Mouse (Mus musculus) embryonic facial prominence, embryonic 11.5 days (tissue): ENCODE results near the gene Sost. TPM values are rescaled to one million over a fixed set of nuclear protein-coding genes. Genes with fewer than 3 reads are reported as not detected.

Experiments used
- ATAC-seq: fragments of 200-750 bp; cut with Nextera tagmentation; replicated peaks from 2 replicates; pipeline ENCODE4 v1.8.0; 2017; ENCODE audit warnings: low read depth; ENCODE audit not compliant: insufficient number of reproducible peaks, low FRiP score, low TSS enrichment
- DNase-seq: peaks from one replicate; pipeline ENCODE4 v3.0.0-alpha.2; 2015; ENCODE audit warnings: low spot score
- H3K27ac ChIP-seq: fragments of 300-500 bp; sonication (generic); replicated peaks from 2 replicates; pipeline ENCODE4 v1.5.1; 2014; ENCODE audit warnings: mild to moderate bottlenecking, low read depth, low read length, control low read depth
- H3K27me3 ChIP-seq: fragments of 300-500 bp; sonication (generic); 2 replicates; pipeline ENCODE4 v1.6.1; 2014; ENCODE audit warnings: mild to moderate bottlenecking, low read length, moderate library complexity, mixed read lengths; ENCODE audit not compliant: control insufficient read depth, insufficient read depth
- H3K36me3 ChIP-seq: fragments of 300-500 bp; sonication (generic); replicated peaks from 2 replicates; pipeline ENCODE4 v1.6.1; 2014; ENCODE audit warnings: low read depth, mild to moderate bottlenecking, low read length, moderate library complexity, mixed read lengths; ENCODE audit not compliant: control insufficient read depth, insufficient read depth
- H3K4me1 ChIP-seq: fragments of 300-500 bp; sonication (generic); 2 replicates; pipeline ENCODE4 v1.6.1; 2014; ENCODE audit warnings: low read length, mixed read lengths; ENCODE audit not compliant: control insufficient read depth, insufficient read depth
- H3K4me2 ChIP-seq: fragments of 300-500 bp; sonication (generic); 2 replicates; pipeline ENCODE4 v1.6.1; 2014; ENCODE audit warnings: low read depth, mild to moderate bottlenecking, control low read depth, low read length, moderate library complexity
- H3K4me3 ChIP-seq: fragments of 300-500 bp; sonication (generic); 2 replicates; pipeline ENCODE4 v1.5.1; 2014; ENCODE audit warnings: low read depth, low read length, control low read depth
- H3K9ac ChIP-seq: fragments of 300-500 bp; sonication (generic); replicated peaks from 2 replicates; pipeline ENCODE4 v1.6.1; 2014; ENCODE audit warnings: mild to moderate bottlenecking, control low read depth, low read length
- H3K9me3 ChIP-seq: fragments of 300-500 bp; sonication (generic); replicated peaks from 2 replicates; pipeline ENCODE4 v1.6.1; 2016; ENCODE audit warnings: mild to moderate bottlenecking, low read length, inconsistent platforms, mixed read lengths; ENCODE audit not compliant: control insufficient read depth
- WGBS: fragments of 180-500 bp; shearing (Covaris S2); extraction: QIAGEN DNeasy Blood & Tissue Kit; methylation state at CpG from one replicate; pipeline ENCODE4 v1.1.7; 2014; 5-methylcytosine and 5-hydroxymethylcytosine counted together
- polyA plus RNA-seq: library from polyadenylated mRNA; unstranded; fragments of >200 nt; fragmentation: Nextera tagmentation; extraction: Ambion mirVana; gene quantifications from 2 replicates; pipeline ENCODE4 v1.2.1, GENCODE M21; 2014

The Sost gene
- polyA plus RNA-seq, 1 experiment from 2014 or later, result not detected

DNA sequence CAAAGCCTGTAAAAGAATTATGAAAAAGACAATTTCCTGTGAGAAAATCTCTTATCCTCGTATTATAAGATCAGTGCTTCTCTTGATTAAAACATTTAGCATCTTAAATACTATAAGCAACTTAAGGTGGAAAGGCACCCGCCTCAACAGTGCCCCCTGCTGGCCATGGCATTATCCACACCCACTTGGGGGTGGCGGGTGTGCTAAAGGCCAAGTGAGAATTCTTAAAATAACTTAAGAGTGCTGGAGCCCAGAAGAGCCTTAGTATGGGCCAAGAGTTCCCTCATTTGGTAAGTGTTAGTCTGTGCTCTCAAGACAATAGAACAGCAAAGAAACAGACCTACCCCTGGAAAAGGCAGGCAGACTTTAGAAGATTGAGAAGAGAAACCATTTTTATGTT is 4.6 kb upstream of the Sost start:
- no peak overlapping the region for H3K4me2 ChIP-seq
- WGBS, result 42% methylated on average over 3 of the region's 3 CpGs
- H3K4me1 ChIP-seq, result 0 out of 2 replicates have a peak, but pooled peaks cover 2% of the 10 kb centered on the region
- H3K27me3 ChIP-seq, result no peaks in the 10 kb centered on the region; the same call in 1 of the 2 replicates
- no peaks in the 10 kb centered on the region for H3K36me3 ChIP-seq
- H3K27ac ChIP-seq, result no peak overlapping the region
- DNase-seq (no peak), ATAC-seq (no peak)
- H3K9me3 ChIP-seq, result no peaks in the 10 kb centered on the region
- H3K9ac ChIP-seq, result no peak overlapping the region
- no peak overlapping the region for H3K4me3 ChIP-seq

DNA sequence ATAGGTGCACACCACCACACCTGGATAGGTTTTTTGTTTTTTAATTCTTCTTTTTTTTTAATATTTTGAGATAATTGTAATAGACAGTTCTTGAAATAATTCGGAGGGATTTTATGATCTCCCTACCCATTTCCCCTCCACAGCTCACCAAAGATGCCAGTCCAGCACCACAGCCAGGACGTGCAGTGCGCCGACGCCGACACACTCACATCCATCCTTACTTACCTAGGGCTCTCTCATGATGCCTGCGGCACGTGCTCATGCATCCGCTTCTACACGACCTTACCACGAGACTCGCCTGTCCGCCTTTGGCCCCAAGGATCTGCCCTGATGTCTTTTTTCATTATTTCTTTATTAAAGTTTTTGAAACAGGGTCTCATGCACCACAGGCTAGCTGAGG is 3.0 kb upstream of the Sost start:
- no peak for ATAC-seq
- peaks cover 12% of the 10 kb centered on the region for H3K27me3 ChIP-seq
- H3K4me3 ChIP-seq, result no peak overlapping the region
- no peaks in the 10 kb centered on the region for H3K36me3 ChIP-seq
- H3K9ac ChIP-seq, result no peak overlapping the region
- no peak overlapping the region for H3K27ac ChIP-seq
- H3K9me3 ChIP-seq, result no peaks in the 10 kb centered on the region
- H3K4me2 ChIP-seq, result no peak overlapping the region
- whole genome bisulfite sequencing, result 82% methylated on average over 13 of the region's 13 CpGs
- no peak for DNase-seq
- H3K4me1 ChIP-seq, result peaks cover 2% of the 10 kb centered on the region; the same call in 1 of the 2 replicates

DNA sequence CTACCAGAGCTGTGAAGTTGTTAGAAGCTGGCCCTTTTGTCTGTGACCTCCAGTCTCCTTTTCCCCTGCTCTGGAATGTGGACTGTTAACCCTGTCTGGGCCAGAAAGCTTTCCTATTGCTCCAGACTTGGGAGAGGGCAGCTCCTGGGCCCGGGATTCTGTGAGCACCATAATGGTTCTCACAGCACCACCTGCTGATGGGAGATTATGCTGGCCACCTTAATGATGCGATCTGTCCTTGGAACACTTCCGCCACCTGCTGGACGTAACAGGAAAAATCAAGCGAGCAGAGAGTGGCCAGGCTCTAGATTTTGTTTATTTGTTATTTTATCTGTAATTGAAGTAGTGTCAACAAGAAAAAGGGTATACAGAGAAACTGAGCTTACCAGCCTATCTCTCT is 2.0 kb upstream of the Sost start:
- ATAC-seq, result no peak
- 0% methylated on average over 5 of the region's 5 CpGs for WGBS
- H3K27me3 ChIP-seq, result peaks cover 21% of the 10 kb centered on the region
- H3K4me2 ChIP-seq, result no peak overlapping the region
- H3K9ac ChIP-seq, result no peak overlapping the region
- H3K4me1 ChIP-seq, result peaks cover 4% of the 10 kb centered on the region; the same call in 1 of the 2 replicates
- no peaks in the 10 kb centered on the region for H3K9me3 ChIP-seq
- no peak overlapping the region for H3K27ac ChIP-seq
- no peak overlapping the region for H3K4me3 ChIP-seq
- peak; percentile 91 for DNase-seq
- no peaks in the 10 kb centered on the region for H3K36me3 ChIP-seq

DNA sequence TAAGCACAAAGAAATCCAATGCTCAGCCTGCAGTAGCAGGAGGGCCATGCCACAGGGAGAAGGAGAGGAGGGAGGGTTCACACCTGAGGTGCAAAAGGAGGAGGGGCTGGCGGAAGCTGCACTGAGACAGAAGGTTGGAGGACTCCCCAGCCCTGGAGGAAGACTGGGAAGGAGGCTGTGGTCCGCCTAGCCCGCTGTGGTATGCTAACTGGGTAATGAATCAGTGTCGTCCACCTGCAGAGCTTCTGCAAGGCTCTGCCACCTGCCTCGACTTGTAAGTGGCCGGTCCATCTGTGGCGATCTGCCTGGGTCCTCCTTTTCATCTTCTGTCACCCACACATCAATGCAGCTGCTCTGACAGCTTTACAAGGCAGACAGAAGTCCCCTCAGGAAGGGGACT is 1.5 kb upstream of the Sost start:
- Histone ChIP-seq H3K9me3 (no peaks in the 10 kb centered on the region), H3K4me2 (no peak overlapping the region), H3K36me3 (no peaks in the 10 kb centered on the region), H3K4me3 (no peak overlapping the region), H3K9ac (no peak overlapping the region), H3K27me3 (peaks cover 26% of the 10 kb centered on the region), H3K4me1 (peaks cover 8% of the 10 kb centered on the region; the same call in 1 of the 2 replicates), H3K27ac (no peak overlapping the region)
- ATAC-seq (no peak), DNase-seq (peak; percentile 12)
- WGBS, result 12% methylated on average over 7 of the region's 7 CpGs

DNA sequence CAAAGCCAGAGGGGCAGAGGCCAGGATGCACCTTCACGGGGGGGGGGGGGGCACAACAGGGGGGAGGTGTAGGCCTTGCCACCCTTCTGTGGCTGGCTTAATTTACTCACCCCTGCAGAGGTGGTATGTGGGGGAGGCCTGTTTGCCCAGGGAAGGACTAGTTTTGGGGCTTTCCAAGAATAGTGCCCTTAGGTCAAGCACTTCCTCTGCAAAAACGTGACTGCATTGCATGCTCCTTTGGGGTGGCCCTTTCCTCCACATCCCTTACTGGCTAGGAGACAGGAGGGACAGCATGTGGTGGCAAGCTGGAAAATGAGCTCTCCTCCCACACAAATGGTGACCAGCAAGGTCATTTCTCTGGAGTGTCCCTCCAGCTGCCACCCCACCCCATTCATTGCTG is 1.3 kb downstream of the Sost start:
- Histone ChIP-seq H3K36me3 (no peaks in the 10 kb centered on the region), H3K9ac (no peak overlapping the region), H3K27ac (no peak overlapping the region), H3K4me1 (peaks cover 8% of the 10 kb centered on the region; the same call in 1 of the 2 replicates), H3K4me2 (no peak overlapping the region), H3K9me3 (no peaks in the 10 kb centered on the region), H3K27me3 (peaks cover 42% of the 10 kb centered on the region), H3K4me3 (no peak overlapping the region)
- ATAC-seq, result no peak
- 9% methylated on average over 2 of the region's 2 CpGs for WGBS
- no peak for DNase-seq

DNA sequence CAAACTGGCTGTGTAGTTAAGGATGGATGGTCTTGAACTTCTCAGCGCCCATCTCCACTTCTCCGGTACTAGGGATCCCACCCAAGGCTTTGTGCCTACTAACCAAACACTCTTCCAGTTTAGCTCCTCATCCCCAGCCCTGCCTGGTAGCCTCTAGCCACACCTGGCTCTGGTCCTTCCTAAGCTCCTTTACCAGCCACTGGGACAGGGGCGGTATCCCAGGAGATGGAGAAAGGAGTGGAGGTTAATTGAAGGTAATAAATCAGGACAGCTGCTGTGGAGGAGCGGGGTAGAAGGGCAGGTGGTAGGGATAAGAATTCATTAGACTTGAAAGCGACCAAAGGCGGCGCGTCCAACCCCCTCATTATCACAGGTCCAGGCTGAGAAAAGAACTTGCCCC is 2.2 kb downstream of the Sost start:
- no peak overlapping the region for H3K4me3 ChIP-seq

DNA sequence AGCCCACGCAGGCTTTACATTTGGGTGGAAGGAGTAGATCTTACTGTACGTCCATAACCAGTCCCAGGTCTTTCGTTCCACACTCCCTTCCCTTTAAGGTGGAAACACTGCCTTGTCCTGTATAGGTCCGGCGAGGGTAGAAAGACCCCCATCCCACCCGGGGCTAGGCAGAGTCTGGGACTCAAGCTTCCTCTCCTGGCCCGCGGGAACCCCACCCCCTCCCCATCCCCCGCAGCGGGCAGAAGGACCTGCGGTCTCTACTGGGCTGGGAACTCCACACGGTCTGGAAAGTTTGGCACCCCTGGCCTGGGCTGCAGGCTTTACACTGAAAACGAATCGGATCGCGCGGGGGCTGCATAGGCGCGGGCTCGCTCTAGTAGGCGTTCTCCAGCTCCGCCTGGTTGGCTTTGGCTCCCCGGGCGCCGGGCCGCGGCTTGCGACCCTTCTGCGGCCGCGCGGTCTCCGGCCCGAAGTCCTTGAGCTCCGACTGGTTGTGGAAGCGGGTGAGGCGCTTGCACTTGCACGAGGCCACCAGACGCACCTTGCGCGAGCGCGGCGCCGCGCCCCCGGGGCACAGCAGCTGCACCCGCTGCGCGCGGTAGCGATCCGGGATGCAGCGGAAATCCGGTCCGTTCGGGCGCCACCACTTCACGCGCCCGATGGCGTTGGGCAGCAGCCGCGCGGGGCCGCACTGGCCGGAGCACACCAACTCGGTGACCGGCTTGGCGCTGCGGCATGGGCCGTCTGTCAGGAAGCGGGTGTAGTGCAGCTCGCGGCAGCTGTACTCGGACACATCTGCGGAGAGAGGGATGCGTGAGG is 3.1 kb downstream of the Sost start:
- ATAC-seq, result peak; percentile 35; the same call in 1 of the 2 replicates
- peaks cover 8% of the 10 kb centered on the region; the same call in 1 of the 2 replicates for H3K4me1 ChIP-seq
- peaks cover 42% of the 10 kb centered on the region for H3K27me3 ChIP-seq

More for the DNA sequence above, 2.2 kb downstream of the Sost start:
- Histone ChIP-seq H3K9ac (no peak overlapping the region), H3K4me1 (peaks cover 8% of the 10 kb centered on the region; the same call in 1 of the 2 replicates), H3K9me3 (no peaks in the 10 kb centered on the region), H3K27me3 (peaks cover 42% of the 10 kb centered on the region), H3K4me2 (no peak overlapping the region), H3K36me3 (no peaks in the 10 kb centered on the region), H3K27ac (no peak overlapping the region)
- ATAC-seq, result no peak
- 6% methylated on average over 8 of the region's 8 CpGs for WGBS
- DNase-seq, result no peak

DNA sequence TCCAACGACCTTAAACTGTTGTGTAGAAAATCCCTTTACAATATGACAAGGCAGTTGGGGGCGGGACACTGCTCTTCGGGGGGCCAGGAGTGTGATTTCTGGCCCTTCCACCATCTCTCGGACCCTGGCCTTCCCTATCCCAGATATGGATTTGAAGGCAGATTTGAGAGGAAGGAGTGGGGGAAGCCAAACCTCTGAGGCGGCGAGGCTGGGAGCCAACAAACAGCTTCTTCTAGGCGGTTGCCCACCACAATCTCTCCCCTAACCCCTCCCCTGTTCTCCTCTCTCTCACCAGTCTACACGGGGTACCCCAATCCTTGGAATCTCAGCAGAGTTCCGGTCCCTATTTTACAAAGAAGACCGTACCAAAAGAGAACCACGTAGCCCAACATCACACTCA is 3.8 kb downstream of the Sost start:
- DNase-seq, result no peak
- Histone ChIP-seq H3K9me3 (no peaks in the 10 kb centered on the region), H3K27me3 (peaks cover 42% of the 10 kb centered on the region), H3K9ac (no peak overlapping the region), H3K4me1 (peaks cover 8% of the 10 kb centered on the region; the same call in 1 of the 2 replicates), H3K27ac (no peak overlapping the region), H3K4me2 (peak overlapping the region; percentile 95; the same call in 1 of the 2 replicates), H3K4me3 (peak overlapping the region; percentile 43), H3K36me3 (no peaks in the 10 kb centered on the region)
- ATAC-seq, result no peak
- WGBS, result 2% methylated on average over 11 of the region's 11 CpGs

More for the DNA sequence above, 3.1 kb downstream of the Sost start:
- Histone ChIP-seq H3K9me3 (no peaks in the 10 kb centered on the region), H3K27ac (no peak overlapping the region), H3K36me3 (no peaks in the 10 kb centered on the region), H3K4me3 (peak overlapping the region; percentile 43), H3K9ac (peak overlapping the region; percentile 64), H3K4me2 (peak overlapping the region; percentile 95)
- WGBS, result under 1% methylated on average over 78 of the region's 78 CpGs
- DNase-seq, result peak; percentile 57
